11 mouse cellular contexts compared by ENCODE assay signal in the genomic region with DNA sequence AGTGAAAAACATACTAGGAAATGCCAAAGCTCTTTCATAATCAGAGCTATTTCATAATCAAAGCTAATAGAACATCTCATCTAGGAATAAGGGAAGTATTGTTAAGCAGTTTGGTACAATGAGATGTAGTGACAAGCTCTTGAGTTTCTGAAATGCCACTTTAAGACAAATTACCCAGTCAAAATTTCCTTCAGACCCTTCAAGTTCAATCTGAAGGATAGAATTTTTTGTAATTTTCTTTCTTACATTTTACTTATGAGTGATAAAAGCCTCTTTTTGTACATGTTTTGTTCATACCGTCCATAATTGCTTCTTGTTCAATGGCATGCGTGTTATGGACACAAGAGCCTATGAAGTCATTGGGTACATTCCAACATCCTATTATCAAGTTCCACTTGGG.
"Had no signal": no experiment of that assay in that cellular context is flagged by ENCODE, and none has a peak within 500 bp of the region (broad histone marks: within the 10 kb centered on the region; RNA-seq: fewer than 3 reads in every experiment).

No protein-coding gene starts in this region.

- H3K4me3 ChIP-seq: left cerebral cortex, adult 2 months; limb, embryonic 10.5 days; liver, embryonic 13.5 days; midbrain, embryonic 13.5 days had no signal

- H3K27ac ChIP-seq: left cerebral cortex, adult 2 months; limb, embryonic 10.5 days; liver, embryonic 13.5 days; midbrain, embryonic 13.5 days had no signal

- DNase-seq: kidney, postnatal 25 days; liver, embryonic 13.5 days; liver, postnatal 0 days; lung, postnatal 36 days; right cerebral cortex, postnatal 25 days; spleen, adult 18-20 months; thymus, adult 18-20 months; thymus, postnatal 14 days had no signal
